Mouse (Mus musculus): ENCODE data around the gene Nln. TPM values are rescaled to one million over a fixed set of nuclear protein-coding genes. Genes with fewer than 3 reads are reported as not detected.

Nln gene
- 10.8 TPM for polyA plus RNA-seq (2012; fragmentation: generic; extraction: Trizol)

GRCm38 (mm10) chr13:104109288-104109815, at the start of gene Nln, which contains the start of gene Sgtb:
Gene Nln, minus strand, starts transcription at chr13:104109614.
Gene Sgtb, plus strand, starts transcription at chr13:104109741.
- H3ac ChIP-seq (ENCODE audit: control insufficient read depth, insufficient read length), result peak within 1 kb of the TSS; percentile 24
- H3K36me3 ChIP-seq (ENCODE audit: control insufficient read depth, insufficient read depth), result no peaks in the 10 kb centered on the region
- no peaks in the 10 kb centered on the region for H3K27me3 ChIP-seq (ENCODE audit: control insufficient read depth, insufficient read depth, insufficient read length)
- peak within 1 kb of the TSS; percentile 98 for H3K4me2 ChIP-seq (ENCODE audit: low read depth)
- no peaks in the 10 kb centered on the region for H3K79me2 ChIP-seq (ENCODE audit: control insufficient read depth, insufficient read depth)
- peak within 1 kb of the TSS; percentile 80 for H3K4me3 ChIP-seq
- no peak for TF ChIP-seq TCF12 (IDR thresholded peaks at IDR 0.05; ENCODE audit: insufficient read depth, poor library complexity, severe bottlenecking)
- TF ChIP-seq E2F4 (IDR thresholded peaks at IDR 0.05; ENCODE audit: insufficient read depth), result no peak
- no peak for TF ChIP-seq SRF (IDR thresholded peaks at IDR 0.05; ENCODE audit: control insufficient read depth, insufficient read length, low read depth)
- TF ChIP-seq USF1 (IDR thresholded peaks at IDR 0.05; ENCODE audit: low read depth), result no peak
- no peak for TF ChIP-seq CEBPB (IDR thresholded peaks at IDR 0.05; ENCODE audit: insufficient read depth, poor library complexity, severe bottlenecking)
- no peak for TF ChIP-seq REST (IDR thresholded peaks at IDR 0.05; ENCODE audit: insufficient read depth, insufficient read length)
- peak; percentile 92 for TF ChIP-seq POLR2AphosphoS2 (IDR thresholded peaks at IDR 0.05; ENCODE audit: insufficient read length, low read depth)
- no peak for TF ChIP-seq TCF3 (IDR thresholded peaks at IDR 0.05; ENCODE audit: insufficient read length, low read depth)
- TF ChIP-seq MYOD1 (IDR thresholded peaks at IDR 0.05; ENCODE audit: control insufficient read depth in 1 of 3, insufficient read length in 2 of 3, low read depth in 2 of 3), result peak in 2 of 3 experiments; percentile 50
- TF ChIP-seq MYOG (IDR thresholded peaks at IDR 0.05; ENCODE audit: control insufficient read depth in 1 of 3, insufficient read depth in 1 of 3, insufficient read length in 2 of 3, low read depth in 2 of 3), result peak in 2 of 3 experiments; percentile 46 to 51
- TF ChIP-seq POLR2A (IDR thresholded peaks at IDR 0.05; ENCODE audit: insufficient read length, low read depth), result peak; percentile 91
- TF ChIP-seq MAX (IDR thresholded peaks at IDR 0.05; ENCODE audit: low read depth), result no peak

- no peaks in the 10 kb centered on the region for H3K79me2 ChIP-seq (ENCODE audit: control insufficient read depth, insufficient read depth)
- H3ac ChIP-seq (ENCODE audit: control insufficient read depth, insufficient read length), result no peak overlapping the region
- no peak overlapping the region for H3K4me3 ChIP-seq
- H3K36me3 ChIP-seq (ENCODE audit: control insufficient read depth, insufficient read depth), result peaks cover 20% of the 10 kb centered on the region
- TF ChIP-seq REST (IDR thresholded peaks at IDR 0.05; ENCODE audit: insufficient read depth, insufficient read length) (no peak), TCF12 (IDR thresholded peaks at IDR 0.05; ENCODE audit: insufficient read depth, poor library complexity, severe bottlenecking) (no peak), SRF (IDR thresholded peaks at IDR 0.05; ENCODE audit: control insufficient read depth, insufficient read length, low read depth) (no peak), MYOD1 (IDR thresholded peaks at IDR 0.05; ENCODE audit: control insufficient read depth in 1 of 3, insufficient read length in 2 of 3, low read depth in 2 of 3) (no peak), CEBPB (IDR thresholded peaks at IDR 0.05; ENCODE audit: insufficient read depth, poor library complexity, severe bottlenecking) (no peak), TCF3 (IDR thresholded peaks at IDR 0.05; ENCODE audit: insufficient read length, low read depth) (no peak), POLR2AphosphoS2 (IDR thresholded peaks at IDR 0.05; ENCODE audit: insufficient read length, low read depth) (no peak), MAX (IDR thresholded peaks at IDR 0.05; ENCODE audit: low read depth) (no peak)
- H3K27me3 ChIP-seq (ENCODE audit: control insufficient read depth, insufficient read depth, insufficient read length), result no peaks in the 10 kb centered on the region
- H3K4me2 ChIP-seq (ENCODE audit: low read depth), result no peak overlapping the region
Observed at GRCm38 (mm10) chr13:104155686-104156085, 46.3 kb upstream of the Nln start.

- no peak overlapping the region for H3K4me2 ChIP-seq (ENCODE audit: low read depth)
- no peaks in the 10 kb centered on the region for H3K79me2 ChIP-seq (ENCODE audit: control insufficient read depth, insufficient read depth)
- no peak overlapping the region for H3K4me3 ChIP-seq
- H3ac ChIP-seq (ENCODE audit: control insufficient read depth, insufficient read length), result no peak overlapping the region
- no peaks in the 10 kb centered on the region for H3K27me3 ChIP-seq (ENCODE audit: control insufficient read depth, insufficient read depth, insufficient read length)
- no peak for TF ChIP-seq TCF12 (IDR thresholded peaks at IDR 0.05; ENCODE audit: insufficient read depth, poor library complexity, severe bottlenecking)
- no peak for TF ChIP-seq TCF3 (IDR thresholded peaks at IDR 0.05; ENCODE audit: insufficient read length, low read depth)
- TF ChIP-seq MAX (IDR thresholded peaks at IDR 0.05; ENCODE audit: low read depth), result no peak
- H3K36me3 ChIP-seq (ENCODE audit: control insufficient read depth, insufficient read depth), result peaks cover 20% of the 10 kb centered on the region
Observed at GRCm38 (mm10) chr13:104155106-104155505, 45.7 kb upstream of the Nln start.

GRCm38 (mm10) chr13:104154180-104154579, 44.8 kb upstream of the Nln start:
- H3K4me3 ChIP-seq, result no peak overlapping the region
- H3K79me2 ChIP-seq (ENCODE audit: control insufficient read depth, insufficient read depth), result no peaks in the 10 kb centered on the region
- H3K4me2 ChIP-seq (ENCODE audit: low read depth), result no peak overlapping the region
- peaks cover 15% of the 10 kb centered on the region for H3K36me3 ChIP-seq (ENCODE audit: control insufficient read depth, insufficient read depth)
- no peaks in the 10 kb centered on the region for H3K27me3 ChIP-seq (ENCODE audit: control insufficient read depth, insufficient read depth, insufficient read length)
- no peak for TF ChIP-seq MAX (IDR thresholded peaks at IDR 0.05; ENCODE audit: low read depth)
- no peak for TF ChIP-seq REST (IDR thresholded peaks at IDR 0.05; ENCODE audit: insufficient read depth, insufficient read length)
- no peak for TF ChIP-seq TCF12 (IDR thresholded peaks at IDR 0.05; ENCODE audit: insufficient read depth, poor library complexity, severe bottlenecking)
- no peak for TF ChIP-seq MYOG (IDR thresholded peaks at IDR 0.05; ENCODE audit: control insufficient read depth in 1 of 3, insufficient read depth in 1 of 3, insufficient read length in 2 of 3, low read depth in 2 of 3)
- H3ac ChIP-seq (ENCODE audit: control insufficient read depth, insufficient read length), result no peak overlapping the region

- no peak for TF ChIP-seq USF1 (IDR thresholded peaks at IDR 0.05; ENCODE audit: low read depth)
- TF ChIP-seq CEBPB (IDR thresholded peaks at IDR 0.05; ENCODE audit: insufficient read depth, poor library complexity, severe bottlenecking), result no peak
- no peak for TF ChIP-seq POLR2A (IDR thresholded peaks at IDR 0.05; ENCODE audit: insufficient read length, low read depth)
- TF ChIP-seq POLR2AphosphoS2 (IDR thresholded peaks at IDR 0.05; ENCODE audit: insufficient read length, low read depth), result no peak
- TF ChIP-seq TCF3 (IDR thresholded peaks at IDR 0.05; ENCODE audit: insufficient read length, low read depth), result no peak
- no peak for TF ChIP-seq MYOG (IDR thresholded peaks at IDR 0.05; ENCODE audit: control insufficient read depth in 1 of 3, insufficient read depth in 1 of 3, insufficient read length in 2 of 3, low read depth in 2 of 3)
- no peak for TF ChIP-seq MAX (IDR thresholded peaks at IDR 0.05; ENCODE audit: low read depth)
- TF ChIP-seq SRF (IDR thresholded peaks at IDR 0.05; ENCODE audit: control insufficient read depth, insufficient read length, low read depth), result no peak
- TF ChIP-seq TCF12 (IDR thresholded peaks at IDR 0.05; ENCODE audit: insufficient read depth, poor library complexity, severe bottlenecking), result no peak
- TF ChIP-seq REST (IDR thresholded peaks at IDR 0.05; ENCODE audit: insufficient read depth, insufficient read length), result no peak
- TF ChIP-seq MYOD1 (IDR thresholded peaks at IDR 0.05; ENCODE audit: control insufficient read depth in 1 of 3, insufficient read length in 2 of 3, low read depth in 2 of 3), result no peak
- no peak for TF ChIP-seq E2F4 (IDR thresholded peaks at IDR 0.05; ENCODE audit: insufficient read depth)
- H3K27me3 ChIP-seq (ENCODE audit: control insufficient read depth, insufficient read depth, insufficient read length), result no peaks in the 10 kb centered on the region
- H3K36me3 ChIP-seq (ENCODE audit: control insufficient read depth, insufficient read depth), result peaks cover 20% of the 10 kb centered on the region
- H3K79me2 ChIP-seq (ENCODE audit: control insufficient read depth, insufficient read depth), result no peaks in the 10 kb centered on the region
- no peak overlapping the region for H3K4me2 ChIP-seq (ENCODE audit: low read depth)
- no peak overlapping the region for H3K4me3 ChIP-seq
- H3ac ChIP-seq (ENCODE audit: control insufficient read depth, insufficient read length), result no peak overlapping the region
Observed at GRCm38 (mm10) chr13:104145646-104146045, 36.2 kb upstream of the Nln start.
